Mouse (Mus musculus) E14TG2a.4 (cell line): ENCODE measurements around the gene Irf2.

ENCODE experiments used
- H3K27me3 ChIP-seq: 2 replicates; pipeline ENCODE4 v1.6.1; 2014; ENCODE audit warnings: low read length, control low read depth; ENCODE audit not compliant: insufficient read depth
- H3K36me3 ChIP-seq: 2 replicates; pipeline ENCODE4 v1.6.1; 2014; ENCODE audit warnings: low read length, control low read depth; ENCODE audit not compliant: insufficient read depth
- H3K4me1 ChIP-seq: replicated peaks from 2 replicates; pipeline ENCODE4 v1.6.1; 2014; ENCODE audit warnings: low read depth, low read length, control low read depth
- H3K4me3 ChIP-seq: replicated peaks from 2 replicates; pipeline ENCODE4 v1.5.1; 2014; ENCODE audit warnings: mild to moderate bottlenecking, low read length
- H3K9me3 ChIP-seq: 2 replicates; pipeline ENCODE4 v1.6.1; 2014; ENCODE audit warnings: low read length, control low read depth
- CTCF ChIP-seq: conservative IDR thresholded peaks from 2 replicates; pipeline ENCODE4 v1.5.1; 2014; ENCODE audit warnings: low read length
- NANOG ChIP-seq: IDR thresholded peaks from 2 replicates; pipeline ENCODE4 v1.6.1; 2014; ENCODE audit warnings: borderline replicate concordance, low read length, mixed read lengths
- POU5F1 ChIP-seq: IDR thresholded peaks from 2 replicates; pipeline ENCODE4 v1.6.1; 2014; ENCODE audit warnings: low read length, borderline replicate concordance

Gene Irf2

DNA sequence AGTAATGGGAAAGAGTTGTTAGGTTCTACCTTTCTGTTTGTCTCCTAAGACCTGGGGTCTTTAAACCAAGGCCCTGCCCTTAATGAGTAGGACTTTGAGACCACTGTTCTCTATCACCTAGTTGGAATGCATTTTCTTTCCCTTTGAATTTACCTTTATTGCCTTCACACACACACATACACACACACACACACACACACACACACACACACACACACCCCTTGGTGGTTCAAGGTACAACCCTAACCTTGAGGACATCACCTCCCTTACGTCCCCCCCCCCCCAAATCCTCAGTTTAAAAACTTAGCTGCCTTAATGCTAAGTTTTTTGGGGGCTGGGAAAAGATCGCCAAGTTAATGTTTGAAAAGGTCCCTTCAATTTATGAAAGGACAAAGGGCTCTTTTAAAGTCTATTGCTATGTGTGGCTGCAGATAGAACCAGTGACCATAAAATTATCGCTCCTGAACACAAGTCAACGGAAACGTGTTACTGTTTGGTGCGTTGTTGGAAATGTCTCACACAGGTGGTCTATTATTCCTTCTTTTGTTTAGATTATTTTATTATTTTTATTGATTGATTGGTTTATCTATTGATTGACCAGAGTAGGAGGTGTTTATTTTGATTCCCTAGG is 108.6 kb downstream of the Irf2 start:
- no peaks in the 10 kb centered on the region for H3K36me3 ChIP-seq
- H3K4me1 ChIP-seq, result peaks cover 13% of the 10 kb centered on the region
- no peak for TF ChIP-seq CTCF
- peaks cover 15% of the 10 kb centered on the region for H3K9me3 ChIP-seq
- no peak overlapping the region for H3K4me3 ChIP-seq
- no peaks in the 10 kb centered on the region; the same call in 1 of the 2 replicates for H3K27me3 ChIP-seq

DNA sequence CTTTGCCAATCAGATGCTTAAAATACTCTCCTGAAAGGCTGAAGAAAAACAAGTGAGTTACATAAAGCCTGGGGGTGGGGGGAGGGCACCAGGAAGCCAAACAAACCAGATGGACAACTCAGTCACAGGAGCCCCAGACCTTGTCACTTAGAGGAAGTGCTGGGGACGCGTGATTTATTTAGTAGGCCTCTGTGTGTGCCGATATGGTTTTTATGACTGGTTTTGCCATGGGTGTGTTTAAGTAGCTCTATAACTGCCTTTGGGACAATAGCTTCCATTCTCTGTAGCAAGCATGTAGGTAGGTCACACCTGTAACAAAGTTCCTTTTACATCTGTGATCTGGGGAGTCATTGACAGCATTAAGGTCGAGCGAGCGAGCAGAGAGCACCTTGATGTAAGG is 109.4 kb downstream of the Irf2 start:
- Histone ChIP-seq H3K27me3 (no peaks in the 10 kb centered on the region; the same call in 1 of the 2 replicates), H3K9me3 (peaks cover 15% of the 10 kb centered on the region), H3K36me3 (no peaks in the 10 kb centered on the region), H3K4me1 (peaks cover 13% of the 10 kb centered on the region), H3K4me3 (no peak overlapping the region)
- TF ChIP-seq NANOG, result no peak
- no peak for TF ChIP-seq CTCF
- TF ChIP-seq POU5F1, result no peak

DNA sequence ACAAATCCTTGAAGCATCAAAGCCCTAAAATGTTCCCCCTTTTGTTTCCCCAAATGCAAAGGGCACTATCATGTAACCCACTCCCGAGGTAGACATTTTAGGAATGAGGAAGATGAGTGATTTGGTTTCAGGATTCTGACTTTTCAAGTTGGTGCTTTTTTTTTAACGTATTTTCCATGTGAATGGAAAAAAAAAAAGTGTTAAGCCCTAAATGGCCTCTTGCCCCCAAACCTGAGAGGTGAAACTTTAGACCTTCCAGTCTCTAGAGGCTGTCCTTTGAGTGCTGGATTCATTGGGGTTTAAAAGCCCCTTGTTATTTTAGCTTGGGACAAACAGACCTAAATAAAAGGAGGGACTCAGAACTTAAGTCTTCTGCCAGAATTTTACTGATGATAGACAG is 109.9 kb downstream of the Irf2 start:
- TF ChIP-seq CTCF, result no peak
- no peak for TF ChIP-seq NANOG
- no peak for TF ChIP-seq POU5F1
- Histone ChIP-seq H3K4me1 (peaks cover 13% of the 10 kb centered on the region), H3K9me3 (peaks cover 15% of the 10 kb centered on the region)

DNA sequence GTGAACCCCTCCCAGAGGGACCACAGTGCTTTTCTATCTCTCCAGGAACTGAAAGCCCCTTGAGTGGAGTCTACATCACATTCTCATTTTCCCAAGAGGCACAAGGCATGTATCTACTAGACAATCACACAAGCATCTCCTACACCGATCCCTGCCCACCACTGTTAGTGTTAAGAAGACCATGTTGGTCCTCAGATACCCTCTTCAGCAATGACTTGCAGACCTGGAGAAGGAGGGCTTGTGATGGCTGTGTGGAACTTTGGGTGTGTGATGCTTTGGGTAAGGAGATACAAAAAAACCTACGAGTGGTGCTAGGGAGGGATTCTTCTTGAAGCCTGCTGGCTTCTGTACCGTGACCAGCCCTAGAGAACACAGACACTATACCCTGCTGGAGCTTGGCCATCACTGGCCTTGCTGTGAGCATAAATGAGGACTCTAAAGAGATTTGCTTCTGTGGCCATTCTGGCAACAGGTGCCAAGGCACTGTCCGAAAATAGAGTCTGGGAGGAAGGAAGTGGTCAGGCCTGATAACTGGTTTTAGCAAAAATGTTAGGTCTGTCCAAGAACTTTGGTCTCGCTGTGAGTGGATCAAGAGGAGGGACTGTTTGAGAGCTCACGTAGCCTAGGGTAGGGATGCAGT is 110.8 kb downstream of the Irf2 start:
- peaks cover 15% of the 10 kb centered on the region for H3K9me3 ChIP-seq
- H3K4me3 ChIP-seq, result no peak overlapping the region
- TF ChIP-seq CTCF (no peak), NANOG (no peak), POU5F1 (no peak)
- no peaks in the 10 kb centered on the region for H3K36me3 ChIP-seq
- peaks cover 6% of the 10 kb centered on the region for H3K4me1 ChIP-seq
- no peaks in the 10 kb centered on the region; the same call in 1 of the 2 replicates for H3K27me3 ChIP-seq

More for the DNA sequence above, 109.9 kb downstream of the Irf2 start:
- Histone ChIP-seq H3K27me3 (no peaks in the 10 kb centered on the region; the same call in 1 of the 2 replicates), H3K36me3 (no peaks in the 10 kb centered on the region), H3K4me3 (no peak overlapping the region)

DNA sequence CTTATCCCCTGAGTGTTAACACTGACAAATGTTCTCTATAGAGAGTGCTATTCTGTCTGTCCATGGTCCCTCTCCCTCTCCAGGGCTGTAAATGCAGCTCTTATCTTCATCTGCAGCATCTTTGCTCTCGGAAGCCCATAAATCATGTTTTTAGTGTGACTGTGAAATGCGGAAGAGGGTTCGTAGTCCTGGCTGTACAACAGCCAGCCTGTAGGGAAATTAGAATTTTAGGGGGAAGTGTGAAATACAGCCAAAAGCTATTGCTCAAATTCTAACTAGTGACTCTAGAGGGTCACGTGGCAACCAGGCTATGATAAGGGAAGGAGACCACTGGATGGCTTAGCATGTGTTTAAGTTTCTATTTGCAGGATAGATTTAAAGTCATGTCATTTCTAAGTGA is 112.0 kb downstream of the Irf2 start:
- no peak for TF ChIP-seq NANOG
- TF ChIP-seq CTCF, result no peak
- TF ChIP-seq POU5F1, result no peak
- Histone ChIP-seq H3K27me3 (no peaks in the 10 kb centered on the region; the same call in 1 of the 2 replicates), H3K4me1 (no peaks in the 10 kb centered on the region), H3K9me3 (peaks cover 15% of the 10 kb centered on the region), H3K4me3 (no peak overlapping the region), H3K36me3 (no peaks in the 10 kb centered on the region)

GRCm38 (mm10) chr8:46852377-46852776 is 112.8 kb downstream of the Irf2 start:
- no peaks in the 10 kb centered on the region for H3K4me1 ChIP-seq
- no peak for TF ChIP-seq NANOG
- no peak for TF ChIP-seq CTCF
- TF ChIP-seq POU5F1, result no peak
- H3K36me3 ChIP-seq, result no peaks in the 10 kb centered on the region
- no peaks in the 10 kb centered on the region; the same call in 1 of the 2 replicates for H3K27me3 ChIP-seq
- H3K4me3 ChIP-seq, result no peak overlapping the region
- peaks cover 15% of the 10 kb centered on the region for H3K9me3 ChIP-seq

GRCm38 (mm10) chr8:46859164-46859846 is 119.8 kb downstream of the Irf2 start:
- no peaks in the 10 kb centered on the region for H3K36me3 ChIP-seq
- no peak for TF ChIP-seq CTCF
- no peak for TF ChIP-seq NANOG
- no peak for TF ChIP-seq POU5F1
- no peaks in the 10 kb centered on the region for H3K9me3 ChIP-seq
- no peak overlapping the region for H3K4me3 ChIP-seq
- no peaks in the 10 kb centered on the region for H3K4me1 ChIP-seq
- H3K27me3 ChIP-seq, result no peaks in the 10 kb centered on the region

- Histone ChIP-seq H3K4me1 (no peaks in the 10 kb centered on the region), H3K27me3 (no peaks in the 10 kb centered on the region), H3K36me3 (no peaks in the 10 kb centered on the region), H3K4me3 (no peak overlapping the region), H3K9me3 (no peaks in the 10 kb centered on the region)
- TF ChIP-seq CTCF (no peak), NANOG (no peak), POU5F1 (no peak)
Measured at GRCm38 (mm10) chr8:46859847-46860167, 120.3 kb downstream of the Irf2 start.

- TF ChIP-seq CTCF, result no peak
- no peak for TF ChIP-seq POU5F1
- TF ChIP-seq NANOG, result no peak
- H3K4me3 ChIP-seq, result no peak overlapping the region
- no peaks in the 10 kb centered on the region for H3K4me1 ChIP-seq
- no peaks in the 10 kb centered on the region for H3K36me3 ChIP-seq
- no peaks in the 10 kb centered on the region for H3K27me3 ChIP-seq
- no peaks in the 10 kb centered on the region for H3K9me3 ChIP-seq
Measured at GRCm38 (mm10) chr8:46862508-46862907, 123.0 kb downstream of the Irf2 start.
